Mouse (Mus musculus) T-helper 2 cell (primary cell): ENCODE results near the gene Atp4a.

Experiments used
- in situ Hi-C: fragments of 300-600 bp; cut with MboI, MseI; formaldehyde crosslinking; loops from one replicate; pipeline ENCODE4 v1.15.1; 2025; ENCODE audit warnings: high pct_unique_total_duplicates

The Atp4a gene

DNA sequence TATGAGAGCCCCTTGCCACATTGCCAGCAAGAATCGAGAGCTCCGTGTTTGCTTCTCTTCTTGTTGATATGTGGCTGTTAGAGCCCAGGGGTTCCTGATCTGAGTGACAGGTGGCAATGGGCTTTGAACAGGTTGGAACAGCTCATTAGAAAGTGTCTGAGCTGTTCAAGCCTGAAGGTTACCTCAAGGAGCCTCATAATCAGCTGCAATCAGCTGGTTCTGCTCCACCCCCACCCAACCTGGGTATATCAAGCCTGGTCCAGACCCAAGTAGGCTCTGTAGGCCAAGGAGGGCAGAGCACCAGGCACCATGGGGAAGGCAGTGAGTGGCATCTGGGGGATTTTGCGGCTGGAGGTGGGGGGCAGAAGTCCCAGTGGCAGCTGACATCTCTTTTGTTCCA is at the start of gene Atp4a:
Gene Atp4a (plus strand): TSS at position 268 of the 400 bp plus-strand sequence.
- in situ Hi-C loops = no loop called here

DNA sequence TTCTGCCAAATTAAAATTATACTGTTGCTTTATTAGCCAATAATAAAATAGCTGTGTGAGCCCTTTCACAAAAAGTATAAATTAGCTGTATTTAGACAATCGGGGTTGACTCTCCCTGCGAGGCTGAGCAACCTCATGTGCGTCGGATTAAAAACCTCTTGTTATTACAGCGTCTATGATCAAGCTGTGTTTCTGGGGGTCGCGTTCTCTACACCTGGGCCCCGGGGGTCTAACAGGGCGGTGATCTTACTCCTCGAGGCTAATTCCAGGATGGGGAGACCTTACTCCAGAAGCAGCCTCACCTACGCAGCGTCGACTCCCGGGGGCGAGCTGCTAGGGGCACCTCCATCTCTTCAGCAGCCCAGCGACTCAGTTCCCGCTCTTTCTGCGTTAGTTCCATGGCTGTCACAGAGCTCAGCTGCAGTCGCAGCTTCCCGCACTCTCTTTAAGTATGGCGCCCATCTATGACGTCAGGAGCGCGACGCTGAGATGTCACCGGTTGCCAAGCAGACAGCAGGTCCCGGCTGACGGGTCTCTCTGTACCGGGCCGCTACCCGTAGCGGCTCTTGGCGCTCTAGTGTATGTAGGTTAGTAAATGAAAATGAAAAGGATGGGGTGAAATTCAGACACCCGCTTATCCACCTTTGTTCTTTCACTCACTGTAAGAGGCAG is 47.3 kb upstream of the Atp4a start, which contains the start of gene Haus5:
Gene Haus5 (minus strand): TSS at position 466 of the 672 bp plus-strand sequence.
- in situ Hi-C loops = loop anchor here (5.0 kb wide), 1 partner anchor 53 kb away; no protein-coding TSS in a partner anchor

DNA sequence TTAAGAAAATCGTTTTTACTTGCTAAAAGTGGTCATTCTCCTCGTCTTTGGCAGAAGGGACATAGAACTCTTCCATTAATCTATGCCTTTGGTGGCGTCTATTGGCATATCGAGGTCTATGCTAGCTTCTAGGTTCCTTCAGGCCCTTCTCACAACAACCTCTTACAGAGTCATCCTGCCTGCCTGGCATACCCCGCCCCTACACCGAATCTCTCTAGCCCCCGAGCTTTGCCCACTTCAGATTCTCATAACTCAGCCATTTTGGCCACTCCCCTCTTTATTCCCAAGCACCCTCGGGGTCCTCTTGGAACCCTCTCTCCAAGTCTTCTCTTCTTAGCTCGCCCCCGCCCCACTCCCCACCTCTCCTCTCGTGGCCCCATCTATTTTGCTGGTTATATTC is 46.7 kb upstream of the Atp4a start:
- in situ Hi-C loops = loop anchor here (5.0 kb wide), 1 partner anchor 52 kb away; no protein-coding TSS in a partner anchor

DNA sequence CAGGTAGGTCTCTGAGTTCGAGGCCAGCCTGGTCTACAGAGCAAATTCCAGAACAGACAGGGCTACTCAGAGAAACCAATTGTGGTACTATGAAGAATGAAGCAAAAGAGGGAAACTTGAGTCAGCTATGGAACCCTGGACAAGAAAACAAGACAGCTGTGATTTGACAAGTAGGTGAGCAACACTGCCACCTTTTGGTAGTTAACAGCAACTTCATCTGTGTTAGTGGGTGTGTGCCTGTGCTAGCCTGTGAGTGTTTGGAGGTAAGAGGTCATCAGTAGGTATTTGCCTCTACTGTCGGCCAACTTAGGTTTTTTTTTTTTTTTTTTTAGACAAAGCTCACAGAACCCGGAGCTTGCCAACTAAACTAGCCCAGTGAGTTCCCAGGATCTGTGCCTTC is 42.8 kb upstream of the Atp4a start:
- in situ Hi-C loops = loop anchor here (5.0 kb wide), 1 partner anchor 48 kb away; no protein-coding TSS in a partner anchor

DNA sequence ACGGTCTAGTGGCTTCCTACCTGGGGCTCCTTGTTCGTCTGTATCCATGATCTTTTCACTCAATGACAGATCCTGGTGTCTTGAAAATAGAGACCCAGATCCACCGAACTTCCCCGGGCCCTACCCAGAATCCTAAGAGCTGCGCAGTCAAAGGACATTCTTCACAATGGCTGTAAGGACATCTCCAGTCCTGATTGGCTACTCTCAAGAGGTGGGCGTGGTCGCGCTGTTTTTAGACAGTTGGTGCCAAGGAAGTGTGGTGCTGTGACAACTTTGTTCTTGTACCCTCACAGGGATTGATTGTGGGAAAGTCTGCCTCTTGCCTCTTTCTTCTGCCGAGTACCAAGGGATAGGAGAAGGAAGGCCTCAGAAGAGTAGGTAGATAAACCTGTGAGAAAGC is 40.5 kb upstream of the Atp4a start, which contains the start of gene Pmis2:
Gene Pmis2 (minus strand): TSS at position 126 of the 400 bp plus-strand sequence.
- in situ Hi-C loops = no loop called here

DNA sequence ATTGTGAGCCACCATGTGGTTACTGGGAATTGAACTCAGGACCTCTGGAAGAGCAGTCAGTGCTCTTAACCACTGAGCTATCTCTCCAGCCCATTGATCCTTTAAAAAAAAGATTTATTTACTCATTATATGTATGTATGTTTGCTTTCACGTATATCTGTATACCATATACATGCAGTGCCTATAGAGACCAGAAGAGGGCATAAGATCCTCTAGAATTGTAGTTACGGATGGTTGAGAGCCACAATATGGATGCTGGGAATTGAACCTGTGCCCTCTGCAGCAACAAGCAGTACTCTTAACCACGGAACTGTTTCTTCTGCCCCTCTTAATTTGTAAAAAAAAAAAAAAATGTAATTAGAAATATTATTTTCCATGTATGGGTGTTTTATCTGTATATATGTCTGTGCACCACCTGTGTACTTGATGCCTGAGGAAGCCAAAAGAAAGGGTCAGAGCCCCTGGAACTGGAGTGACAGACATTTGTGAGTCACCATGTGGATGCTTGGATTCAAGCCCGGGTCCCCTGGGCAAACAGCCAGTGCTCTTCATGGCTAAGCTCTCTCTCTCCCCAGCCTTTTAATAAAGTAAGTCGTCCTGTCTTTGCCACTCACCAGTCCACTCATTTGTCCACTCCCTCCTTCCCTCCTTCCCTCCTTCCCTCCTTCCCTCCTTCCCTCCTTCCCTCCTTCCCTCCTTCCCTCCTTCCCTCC is 33.6 kb upstream of the Atp4a start:
- in situ Hi-C loops = loop anchor here (25.0 kb wide), 1 partner anchor 1066 kb away; no protein-coding TSS in a partner anchor

DNA sequence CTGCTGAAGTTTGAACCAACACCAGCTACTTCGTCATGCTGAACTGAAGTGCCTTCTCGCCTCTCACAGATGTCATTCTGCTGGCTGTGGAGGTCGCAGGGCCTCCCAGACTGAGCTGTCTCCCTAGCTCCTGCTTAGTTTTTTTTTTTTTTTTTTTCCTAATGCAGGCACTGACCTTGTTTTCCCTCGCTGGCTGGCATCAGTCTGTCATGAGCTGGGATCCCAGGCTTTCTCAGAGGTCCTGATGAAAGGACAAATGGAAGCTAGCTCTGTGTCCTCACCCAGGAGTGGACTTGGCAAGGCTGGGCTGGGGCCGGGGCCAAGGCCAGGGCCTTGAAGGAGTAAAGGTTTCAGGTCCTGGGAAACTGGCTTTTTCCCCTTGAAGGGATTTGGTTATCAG is 30.1 kb upstream of the Atp4a start:
- in situ Hi-C loops = loop anchor here (25.0 kb wide), 1 partner anchor 1070 kb away; no protein-coding TSS in a partner anchor

DNA sequence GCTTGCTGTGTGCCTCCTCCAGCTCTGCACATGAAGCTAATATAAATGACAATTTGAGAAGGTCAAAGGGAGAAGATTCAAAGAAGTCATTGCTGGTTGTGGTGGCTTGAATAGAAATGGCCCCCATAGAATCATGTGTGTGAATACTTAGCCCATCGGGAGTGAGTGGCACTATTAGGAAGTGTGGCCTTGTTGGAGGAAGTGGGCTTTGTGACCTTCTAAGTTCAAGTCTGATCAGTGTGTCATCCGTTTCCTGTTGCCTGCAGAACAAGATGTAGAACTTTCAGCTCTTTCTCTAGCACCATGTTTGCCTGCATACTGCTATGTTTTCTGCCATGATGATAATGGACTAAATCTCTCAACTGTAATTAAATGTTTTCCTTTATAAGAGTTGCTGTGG is 28.6 kb upstream of the Atp4a start:
- in situ Hi-C loops = loop anchor here (25.0 kb wide), 1 partner anchor 1071 kb away; no protein-coding TSS in a partner anchor

DNA sequence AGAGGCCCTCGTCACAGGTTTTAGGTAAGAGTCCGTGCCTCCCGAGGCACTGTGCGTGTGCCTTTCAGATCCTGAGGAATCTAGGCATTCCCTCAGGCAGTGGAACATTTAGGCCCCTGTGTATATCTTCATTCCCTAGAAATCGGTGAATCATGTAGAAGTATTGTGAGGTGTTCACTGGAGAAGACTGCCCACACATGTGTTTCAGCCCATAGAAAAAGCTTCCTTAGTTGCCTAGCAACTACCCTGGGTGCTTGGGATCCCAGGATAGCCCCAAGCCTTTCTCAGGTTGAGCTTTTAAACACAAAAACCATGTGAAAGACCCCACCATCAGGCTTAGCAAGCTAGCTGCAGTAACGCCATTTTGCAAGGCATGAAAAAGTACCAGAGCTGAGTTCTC is 23.7 kb upstream of the Atp4a start:
- in situ Hi-C loops = loop anchor here (25.0 kb wide), 1 partner anchor 1076 kb away; no protein-coding TSS in a partner anchor

DNA sequence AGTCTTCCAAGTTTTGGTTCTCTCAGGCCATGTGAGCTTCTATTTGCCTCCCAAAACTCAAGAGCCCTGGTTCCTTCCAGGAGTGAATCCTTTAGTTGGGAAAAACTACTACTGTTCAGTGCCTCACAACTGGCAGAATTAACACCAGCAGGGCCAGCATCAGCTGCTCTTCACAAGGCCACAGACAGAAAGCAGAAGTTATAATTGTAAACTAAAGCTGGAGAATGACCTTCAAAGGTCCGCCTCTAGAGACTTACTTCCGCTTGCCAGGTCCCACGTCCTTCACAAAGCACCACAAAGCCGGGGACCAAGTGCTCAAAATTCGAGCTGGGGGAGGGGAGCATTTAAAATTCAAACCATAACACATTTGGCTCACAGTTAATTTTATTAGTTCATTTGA is 13.9 kb upstream of the Atp4a start:
- in situ Hi-C loops = loop anchor here (25.0 kb wide), 1 partner anchor 1086 kb away; no protein-coding TSS in a partner anchor

DNA sequence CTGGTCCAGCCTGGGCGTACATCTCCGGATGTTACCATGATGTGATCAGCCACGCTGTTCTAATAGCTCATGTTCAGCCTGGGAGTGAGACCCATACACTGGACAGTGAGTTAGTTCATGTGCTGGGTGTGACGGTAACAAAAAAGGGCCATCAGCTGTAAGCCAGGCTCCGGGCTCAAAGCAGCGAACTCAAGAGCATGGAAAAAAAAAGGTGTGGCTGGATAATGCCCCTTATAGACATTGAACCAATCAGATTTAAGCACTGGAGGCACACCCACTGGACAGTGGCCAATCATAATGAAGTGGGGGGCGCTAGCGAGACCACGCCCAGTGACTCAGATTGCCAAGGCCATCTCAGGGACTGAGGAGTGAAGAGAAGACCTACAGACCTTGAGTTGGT is 13.4 kb upstream of the Atp4a start, which contains the start of gene 2200002J24Rik:
Gene 2200002J24Rik (plus strand): TSS at position 338 of the 400 bp plus-strand sequence.
- in situ Hi-C loops = loop anchor here (25.0 kb wide), 1 partner anchor 1086 kb away; no protein-coding TSS in a partner anchor

DNA sequence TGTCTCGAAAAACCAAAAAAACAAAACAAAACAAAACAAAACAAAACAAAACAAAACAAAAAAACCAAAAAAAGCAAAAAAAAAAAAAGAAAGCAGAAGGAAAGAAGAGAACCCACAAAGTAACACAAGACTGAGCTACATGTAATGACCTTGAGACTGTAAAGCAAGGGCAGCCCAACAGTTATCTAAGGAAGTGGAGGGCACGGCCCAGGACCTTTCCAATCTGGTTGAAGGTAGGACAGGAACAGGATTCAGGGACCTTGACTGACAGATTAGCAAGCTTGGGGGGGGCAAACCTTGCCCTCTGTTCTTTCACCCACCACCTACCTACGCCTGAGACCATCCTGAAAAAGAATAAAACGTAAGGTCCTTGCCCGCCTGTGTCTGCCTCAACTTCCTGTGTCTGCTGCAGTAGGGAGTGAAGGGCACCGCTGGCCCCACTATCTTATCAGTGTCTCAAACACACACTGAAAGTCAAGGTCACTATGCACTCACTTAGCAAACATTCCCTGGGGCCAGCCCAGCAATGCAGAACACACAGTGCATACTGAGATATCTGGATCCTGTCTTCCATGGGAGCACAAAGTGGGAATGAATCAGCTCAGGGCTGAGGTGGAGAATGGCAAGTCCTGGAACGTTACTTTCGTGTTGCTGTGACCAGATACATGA is 5.7 kb upstream of the Atp4a start:
- in situ Hi-C loops = no loop called here

DNA sequence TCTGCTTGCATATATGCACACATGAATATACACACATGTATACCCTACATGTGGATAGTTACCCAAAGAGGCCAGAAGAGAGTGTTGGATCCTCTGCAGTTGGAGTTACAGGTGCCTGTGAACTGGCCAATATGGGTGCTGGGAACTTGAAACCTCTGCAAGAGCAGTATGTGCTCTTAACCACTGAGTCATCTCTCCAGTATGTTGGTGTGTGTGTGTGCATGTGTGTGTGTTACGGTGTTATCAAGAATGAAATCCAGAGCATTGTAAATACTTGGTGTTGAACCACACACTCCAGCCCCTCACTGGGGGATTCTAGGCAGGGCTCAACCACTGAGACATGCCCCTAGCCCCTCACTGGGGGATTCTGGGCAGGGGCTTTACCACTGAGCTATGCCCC is 4.6 kb upstream of the Atp4a start:
- in situ Hi-C loops = no loop called here

DNA sequence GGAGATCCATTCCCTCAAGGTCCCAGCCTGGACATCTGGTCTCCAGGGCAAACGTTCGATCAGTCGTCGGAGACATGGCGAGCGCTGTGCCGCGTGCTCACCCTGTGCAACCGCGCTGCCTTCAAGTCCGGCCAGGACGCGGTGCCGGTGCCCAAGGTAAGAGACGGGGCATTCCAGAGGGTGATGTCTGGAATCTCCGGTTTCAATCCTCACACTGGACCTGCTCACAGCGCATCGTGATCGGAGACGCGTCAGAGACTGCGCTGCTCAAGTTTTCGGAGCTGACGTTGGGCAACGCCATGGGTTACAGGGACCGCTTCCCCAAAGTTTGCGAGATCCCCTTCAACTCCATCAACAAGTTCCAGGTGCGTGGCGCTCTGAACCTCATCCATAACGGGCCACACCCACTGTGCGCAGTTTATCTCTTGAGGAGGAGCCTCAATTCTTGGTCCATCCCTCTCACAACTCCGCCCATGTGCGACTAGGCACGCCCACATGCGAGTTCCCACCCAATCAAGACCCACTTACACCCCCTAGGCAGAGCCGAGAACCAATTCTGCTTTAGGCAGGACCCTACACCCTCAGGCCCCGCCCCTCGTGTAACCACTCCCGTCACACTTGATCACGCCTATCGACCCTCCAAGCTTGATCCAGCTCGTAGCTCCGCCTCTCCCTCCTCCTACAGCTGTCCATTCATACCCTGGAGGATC is 5.2 kb downstream of the Atp4a start:
- in situ Hi-C loops = loop anchor here (5.0 kb wide), 1 partner anchor 50 kb away; no protein-coding TSS in a partner anchor

DNA sequence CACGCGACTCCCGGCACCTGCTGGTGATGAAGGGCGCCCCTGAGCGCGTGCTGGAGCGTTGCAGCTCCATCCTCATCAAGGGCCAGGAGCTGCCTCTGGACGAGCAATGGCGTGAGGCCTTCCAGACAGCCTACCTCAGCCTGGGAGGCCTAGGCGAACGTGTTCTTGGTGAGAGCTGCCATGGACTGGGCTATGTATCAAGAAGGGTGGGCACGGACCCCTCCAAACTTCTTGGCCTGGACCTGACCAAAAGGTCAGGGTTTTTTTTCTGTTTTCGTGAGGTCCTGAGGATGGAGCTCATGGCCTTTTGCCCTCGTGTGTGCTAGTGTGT is 5.7 kb downstream of the Atp4a start:
- in situ Hi-C loops = loop anchor here (5.0 kb wide), 1 partner anchor 50 kb away; no protein-coding TSS in a partner anchor

DNA sequence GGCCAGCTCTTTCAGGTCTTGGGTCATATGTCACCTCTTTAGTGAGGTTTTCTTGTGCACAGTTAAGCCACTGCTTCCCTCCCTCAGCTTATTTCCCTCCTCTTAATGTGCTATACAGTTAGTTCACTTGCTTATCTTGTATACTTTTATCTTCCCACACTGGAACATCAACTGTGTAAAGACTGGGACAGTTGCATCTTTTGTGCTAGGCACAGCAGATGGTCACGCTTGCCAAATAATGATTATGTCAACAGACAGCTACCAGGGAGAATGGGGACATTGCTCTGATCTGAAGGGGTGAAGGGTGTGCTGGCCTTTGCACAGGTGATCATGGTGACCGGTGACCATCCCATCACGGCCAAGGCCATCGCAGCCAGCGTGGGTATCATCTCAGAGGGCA is 7.7 kb downstream of the Atp4a start:
- in situ Hi-C loops = loop anchor here (5.0 kb wide), 1 partner anchor 52 kb away; no protein-coding TSS in a partner anchor

DNA sequence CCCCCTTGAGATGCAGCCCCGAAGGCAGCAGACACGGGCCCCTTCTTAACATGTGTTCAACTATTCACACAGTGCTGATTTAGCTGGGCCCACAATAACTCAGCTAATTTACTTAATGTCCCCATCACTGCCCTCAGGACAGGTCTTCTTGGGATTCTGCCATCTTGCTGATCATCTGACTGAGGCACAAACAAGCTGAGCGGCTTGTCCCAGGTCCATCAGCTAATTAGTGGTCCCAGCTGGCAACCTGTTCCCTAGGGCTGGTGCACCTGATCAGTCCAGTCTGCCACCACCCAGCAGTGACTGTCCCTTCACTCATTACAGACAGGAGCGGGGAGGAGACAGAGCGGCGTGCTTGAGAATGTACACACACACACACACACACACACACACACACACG is 9.3 kb downstream of the Atp4a start:
- in situ Hi-C loops = no loop called here

DNA sequence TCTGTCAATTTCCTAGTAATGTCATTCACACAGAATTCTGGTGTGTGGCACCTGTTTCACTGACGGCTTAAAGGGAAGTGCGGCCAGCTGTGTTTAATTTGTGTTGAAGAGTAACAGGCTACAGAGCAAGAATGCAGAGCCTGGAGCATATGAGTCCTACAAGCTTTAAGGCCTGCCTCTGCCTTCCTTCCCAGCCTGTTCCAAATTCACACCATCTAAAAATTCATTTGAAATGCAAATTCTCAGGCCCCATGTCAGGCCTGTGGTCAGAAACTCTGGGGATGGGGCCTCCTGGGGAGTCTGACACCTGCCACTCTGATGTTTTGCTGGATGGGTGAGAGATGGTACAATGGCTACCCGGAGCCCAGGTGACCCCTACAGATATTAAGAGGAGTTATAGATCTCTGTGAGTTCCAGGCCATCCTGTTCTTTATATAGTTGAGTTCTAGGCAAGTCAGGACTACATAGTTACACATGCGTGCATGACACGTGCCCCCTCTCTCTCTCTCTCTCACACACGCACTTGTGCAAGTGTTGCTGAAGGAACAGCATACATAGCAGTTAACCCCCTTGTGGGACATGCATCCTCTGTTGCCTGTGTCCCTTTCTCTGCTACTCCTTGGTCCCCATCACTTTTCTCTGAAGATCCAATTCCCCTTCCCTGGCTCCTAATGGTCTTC is 11.4 kb downstream of the Atp4a start:
- in situ Hi-C loops = no loop called here

DNA sequence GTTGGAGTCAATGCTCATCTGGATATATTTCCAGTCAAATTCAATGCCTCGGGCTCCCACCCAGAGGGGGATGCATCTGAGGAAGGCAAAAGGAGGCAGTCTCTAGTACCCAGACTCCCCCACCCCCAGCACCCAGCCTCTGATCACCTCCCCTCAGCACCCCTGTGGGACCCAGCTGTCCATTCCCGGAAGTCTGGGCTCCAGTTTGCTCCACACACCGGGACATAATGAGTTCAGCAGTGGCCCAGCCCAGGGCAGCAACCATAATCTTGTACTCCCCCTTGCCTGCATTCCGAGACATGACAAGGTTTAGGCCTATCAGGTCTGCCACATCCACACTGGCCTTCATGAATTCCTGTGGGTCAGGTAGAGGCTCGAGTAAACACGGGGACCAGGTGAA is 16.2 kb downstream of the Atp4a start:
- in situ Hi-C loops = no loop called here

DNA sequence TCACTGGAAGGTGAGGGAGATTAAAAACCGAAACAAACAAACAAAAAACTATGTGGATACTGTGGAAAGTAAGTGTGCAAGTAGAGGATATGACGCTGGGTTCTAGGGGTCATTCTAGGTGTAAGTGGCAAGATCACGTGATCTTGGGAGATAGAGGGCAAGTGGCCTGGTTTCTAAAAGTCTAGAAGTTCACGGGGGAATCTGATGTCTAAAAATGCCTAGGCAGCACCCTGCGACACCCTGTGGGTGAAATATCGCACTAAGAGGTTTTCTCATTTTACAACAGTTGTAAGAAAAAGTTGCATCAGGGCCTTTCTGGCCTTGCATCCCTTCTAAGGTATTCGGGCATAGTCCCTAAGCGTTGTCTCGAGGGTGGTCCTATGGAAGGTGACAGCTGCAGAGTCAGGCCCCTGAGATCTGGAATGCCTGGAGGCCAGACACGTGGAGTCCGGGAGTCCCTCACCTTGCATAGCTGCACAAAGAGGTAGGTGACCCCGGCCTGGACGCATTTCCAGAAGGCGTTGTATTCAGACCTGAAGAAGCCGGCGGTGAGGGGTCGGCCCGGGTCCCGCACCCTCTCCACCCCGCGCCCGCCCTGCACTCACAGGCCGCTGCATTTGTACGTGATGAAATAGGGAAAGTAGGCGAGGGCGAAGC is 16.9 kb downstream of the Atp4a start:
- in situ Hi-C loops = no loop called here
